Mouse (Mus musculus) neural tube, embryonic 13.5 days (tissue): Measurements from ENCODE around the gene Trappc13. TPM values are rescaled to one million over a fixed set of nuclear protein-coding genes. Genes with fewer than 3 reads are reported as not detected.
"Not testable (repeated sequence)": the region's sequence is repeated elsewhere in the genome, so short reads cannot be mapped to it uniquely, and the experiment has no call there.

Experiments used
- ATAC-seq: fragments of 200-750 bp; cut with Nextera tagmentation; 2 replicates; pipeline ENCODE4 v1.8.0; 2017; ENCODE audit warnings: low read depth, mild to moderate bottlenecking, moderate TSS enrichment, moderate library complexity
- H3K27ac ChIP-seq: fragments of 300-500 bp; sonication (generic); replicated peaks from 2 replicates; pipeline ENCODE4 v1.5.1; 2015; ENCODE audit warnings: moderate library complexity, mild to moderate bottlenecking, inconsistent platforms
- H3K27me3 ChIP-seq: fragments of 300-500 bp; sonication (generic); 2 replicates; pipeline ENCODE4 v1.6.1; 2015; ENCODE audit warnings: mild to moderate bottlenecking, inconsistent platforms
- H3K36me3 ChIP-seq: fragments of 300-500 bp; sonication (generic); 2 replicates; pipeline ENCODE4 v1.6.1; 2015; ENCODE audit warnings: mild to moderate bottlenecking, inconsistent platforms
- H3K4me1 ChIP-seq: fragments of 300-500 bp; sonication (generic); replicated peaks from 2 replicates; pipeline ENCODE4 v1.6.1; 2015; ENCODE audit warnings: inconsistent platforms
- H3K4me2 ChIP-seq: fragments of 300-500 bp; sonication (generic); 2 replicates; pipeline ENCODE4 v1.6.1; 2015; ENCODE audit warnings: inconsistent platforms, mild to moderate bottlenecking, moderate library complexity
- H3K4me3 ChIP-seq: fragments of 300-500 bp; sonication (generic); 2 replicates; pipeline ENCODE4 v1.5.1; 2015; ENCODE audit warnings: mild to moderate bottlenecking, inconsistent platforms
- H3K9ac ChIP-seq: fragments of 300-500 bp; sonication (generic); 2 replicates; pipeline ENCODE4 v1.6.1; 2015; ENCODE audit warnings: moderate library complexity, mild to moderate bottlenecking, inconsistent platforms
- H3K9me3 ChIP-seq: fragments of 300-500 bp; sonication (generic); 2 replicates; pipeline ENCODE4 v1.6.1; 2016; ENCODE audit warnings: inconsistent platforms
- WGBS: fragments of 180-500 bp; shearing (Covaris S2); methylation state at CpG from one replicate; pipeline ENCODE4 v1.1.7; 2015; 5-methylcytosine and 5-hydroxymethylcytosine counted together
- polyA plus RNA-seq: library from polyadenylated mRNA; unstranded; fragments of >200 nt; fragmentation: Nextera tagmentation; extraction: Ambion mirVana; gene quantifications from 2 replicates; pipeline ENCODE4 v1.2.1, GENCODE M21; 2015

The Trappc13 gene
- 62.9 and 69.3 TPM in 2 replicates for polyA plus RNA-seq

GRCm38 (mm10) chr13:104177796-104178649, at the start of gene Trappc13:
Gene Trappc13, minus strand, starts transcription at chr13:104178469.
- Histone ChIP-seq H3K36me3 (peaks cover 12% of the 10 kb centered on the region), H3K4me3 (peak within 1 kb of the TSS; percentile 82), H3K9ac (peak within 1 kb of the TSS; percentile 87), H3K27ac (peak within 1 kb of the TSS; percentile 82), H3K4me1 (peaks cover 23% of the 10 kb centered on the region), H3K27me3 (no peaks in the 10 kb centered on the region), H3K4me2 (peak within 1 kb of the TSS; percentile 91), H3K9me3 (no peaks in the 10 kb centered on the region)
- ATAC-seq, result peak; percentile 93
- under 1% methylated on average over 32 of the region's 32 CpGs for whole genome bisulfite sequencing

DNA sequence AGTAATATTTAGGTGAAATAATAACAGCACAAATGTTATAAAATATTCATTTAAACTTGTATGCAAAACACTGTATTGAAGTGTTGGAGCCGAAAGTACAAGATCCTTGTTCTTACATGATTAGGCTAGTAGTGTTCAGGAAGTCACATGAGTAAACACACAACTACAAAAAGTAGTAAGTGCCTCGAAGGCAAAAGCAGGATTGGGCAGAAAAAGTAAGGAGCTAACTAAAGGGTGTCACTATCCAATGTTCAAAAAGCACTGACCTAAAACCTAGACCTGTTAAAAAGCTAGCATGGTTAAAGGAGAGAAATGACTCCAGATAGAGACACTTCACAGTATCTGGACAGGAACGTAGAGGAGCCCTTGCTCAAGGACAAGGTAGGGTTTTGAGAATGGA, 49.2 kb upstream of the Trappc13 start:
- H3K4me2 ChIP-seq, result peak overlapping the region; percentile 67
- peaks cover 3% of the 10 kb centered on the region; the same call in 1 of the 2 replicates for H3K36me3 ChIP-seq
- 75% methylated on average over 3 of the region's 3 CpGs for WGBS
- peak overlapping the region; percentile 68 for H3K4me3 ChIP-seq
- no peak for ATAC-seq
- H3K4me1 ChIP-seq, result peaks cover 20% of the 10 kb centered on the region
- H3K9ac ChIP-seq, result peak overlapping the region; percentile 78
- no peaks in the 10 kb centered on the region for H3K27me3 ChIP-seq
- no peak overlapping the region for H3K27ac ChIP-seq
- H3K9me3 ChIP-seq, result no peaks in the 10 kb centered on the region

DNA sequence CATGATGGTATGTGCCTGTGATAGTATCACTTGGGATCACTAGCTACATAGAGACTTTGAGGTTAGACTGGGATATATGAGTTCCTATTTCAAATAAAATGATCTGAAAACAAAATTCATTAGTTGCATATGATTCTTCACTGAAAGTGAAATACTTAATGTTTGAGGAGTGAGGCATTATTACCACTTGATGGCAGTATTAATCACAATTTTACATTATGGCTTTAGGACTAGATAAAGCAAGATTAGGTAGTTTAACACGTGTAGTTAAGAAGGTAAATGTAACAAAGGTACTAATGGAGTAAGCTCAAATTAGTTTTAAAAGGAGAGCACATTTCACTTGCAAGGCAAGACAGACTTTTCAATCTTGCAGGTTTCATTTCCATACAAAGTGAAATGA, 26.0 kb upstream of the Trappc13 start:
- WGBS, result 65% methylated on average over 1 of the region's 1 CpGs
- no peak overlapping the region for H3K9ac ChIP-seq
- peaks cover 31% of the 10 kb centered on the region for H3K36me3 ChIP-seq
- H3K27ac ChIP-seq, result no peak overlapping the region
- no peak overlapping the region for H3K4me3 ChIP-seq
- H3K27me3 ChIP-seq, result no peaks in the 10 kb centered on the region
- no peak for ATAC-seq
- no peak overlapping the region for H3K4me2 ChIP-seq
- H3K4me1 ChIP-seq, result no peaks in the 10 kb centered on the region
- H3K9me3 ChIP-seq, result no peaks in the 10 kb centered on the region

- not testable (repeated sequence) for H3K9ac ChIP-seq, ATAC-seq, H3K27me3 ChIP-seq, H3K4me3 ChIP-seq, H3K27ac ChIP-seq, H3K4me1 ChIP-seq, H3K9me3 ChIP-seq, H3K4me2 ChIP-seq
- peaks cover 47% of the 10 kb centered on the region for H3K36me3 ChIP-seq
Measured at GRCm38 (mm10) chr13:104195891-104196290, 17.6 kb upstream of the Trappc13 start.

GRCm38 (mm10) chr13:104187357-104187756, 9.1 kb upstream of the Trappc13 start:
- no peak for ATAC-seq
- H3K36me3 ChIP-seq, result peaks cover 51% of the 10 kb centered on the region
- 87% methylated on average over 4 of the region's 4 CpGs for WGBS

GRCm38 (mm10) chr13:104179176-104179888, 1.1 kb upstream of the Trappc13 start:
- Histone ChIP-seq H3K4me1 (peaks cover 23% of the 10 kb centered on the region), H3K4me3 (peak overlapping the region; percentile 82), H3K36me3 (peaks cover 22% of the 10 kb centered on the region), H3K27ac (peak overlapping the region; percentile 82), H3K4me2 (peak overlapping the region; percentile 65), H3K9me3 (no peaks in the 10 kb centered on the region), H3K9ac (peak overlapping the region; percentile 87), H3K27me3 (no peaks in the 10 kb centered on the region)
- 24% methylated on average over 13 of the region's 13 CpGs for WGBS
- peak; percentile 3 for ATAC-seq

More at GRCm38 (mm10) chr13:104187357-104187756, 9.1 kb upstream of the Trappc13 start:
- no peak overlapping the region for H3K27ac ChIP-seq
- no peaks in the 10 kb centered on the region for H3K9me3 ChIP-seq
- H3K9ac ChIP-seq, result no peak overlapping the region
- no peaks in the 10 kb centered on the region for H3K4me1 ChIP-seq
- no peak overlapping the region for H3K4me3 ChIP-seq
- H3K27me3 ChIP-seq, result no peaks in the 10 kb centered on the region
- H3K4me2 ChIP-seq, result no peak overlapping the region

DNA sequence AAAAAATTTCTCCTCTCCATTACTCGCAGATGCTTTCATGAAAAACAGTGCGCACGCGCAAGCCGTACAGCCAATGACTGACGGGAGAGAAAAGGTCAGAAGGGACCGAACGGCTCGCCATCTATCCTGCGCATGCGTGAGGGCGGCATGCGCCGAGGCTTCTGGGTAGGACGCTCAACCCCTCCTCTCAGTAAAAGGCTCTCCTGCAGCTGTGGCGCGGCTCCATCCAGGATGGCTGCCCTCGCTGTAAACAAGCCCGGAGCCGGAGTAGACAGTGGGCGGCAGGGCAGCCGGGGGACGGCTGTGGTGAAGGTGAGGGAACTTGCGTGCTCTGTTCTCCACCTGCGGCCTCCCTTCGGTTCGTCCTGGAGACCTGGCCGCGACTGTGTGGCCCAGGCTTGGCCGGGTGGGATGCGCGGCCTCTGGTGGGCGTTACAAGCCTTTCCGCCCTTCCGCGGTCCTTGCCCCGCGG, 417 bp upstream of the Trappc13 start, which contains the start of gene Trim23:
Gene Trim23, plus strand, starts transcription at position 148 of the 472 bp plus-strand sequence.
- peak; percentile 99 for ATAC-seq
- Histone ChIP-seq H3K27ac (peak within 1 kb of the TSS; percentile 82), H3K9me3 (no peaks in the 10 kb centered on the region), H3K4me1 (peaks cover 23% of the 10 kb centered on the region), H3K4me2 (peak within 1 kb of the TSS; percentile 91), H3K27me3 (no peaks in the 10 kb centered on the region), H3K4me3 (peak within 1 kb of the TSS; percentile 82), H3K9ac (peak within 1 kb of the TSS; percentile 87), H3K36me3 (peaks cover 17% of the 10 kb centered on the region)
- WGBS, result under 1% methylated on average over 38 of the region's 38 CpGs

GRCm38 (mm10) chr13:104176874-104177273, 1.4 kb downstream of the Trappc13 start:
- H3K9ac ChIP-seq, result peak overlapping the region; percentile 60
- H3K27ac ChIP-seq, result no peak overlapping the region
- H3K36me3 ChIP-seq, result peaks cover 9% of the 10 kb centered on the region
- ATAC-seq, result no peak
- H3K27me3 ChIP-seq, result no peaks in the 10 kb centered on the region
- H3K4me3 ChIP-seq, result peak overlapping the region; percentile 82
- peaks cover 23% of the 10 kb centered on the region for H3K4me1 ChIP-seq
- peak overlapping the region; percentile 91 for H3K4me2 ChIP-seq
- 83% methylated on average over 3 of the region's 3 CpGs for WGBS
- H3K9me3 ChIP-seq, result no peaks in the 10 kb centered on the region

DNA sequence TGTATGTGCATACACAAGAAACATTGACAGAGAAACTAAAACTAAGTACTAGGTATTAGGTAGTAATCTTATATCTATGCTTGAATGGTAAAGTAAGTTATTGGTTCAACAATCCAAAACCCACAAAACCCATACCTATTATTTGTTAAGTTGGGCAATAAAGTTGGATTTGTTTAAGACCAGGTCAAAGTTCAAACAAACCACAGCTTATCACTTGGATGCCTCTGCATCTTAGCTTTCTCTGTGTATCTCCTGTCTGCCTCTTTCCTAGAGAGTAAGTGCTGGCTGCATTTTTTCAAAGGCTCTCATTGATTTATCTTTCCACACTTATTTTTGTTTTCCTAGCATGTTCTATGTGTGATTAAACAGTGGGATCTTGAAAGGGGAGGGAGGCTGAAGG, 5.8 kb downstream of the Trappc13 start:
- Histone ChIP-seq H3K4me1 (peaks cover 14% of the 10 kb centered on the region), H3K9ac (no peak overlapping the region), H3K27ac (no peak overlapping the region), H3K4me2 (no peak overlapping the region), H3K27me3 (no peaks in the 10 kb centered on the region), H3K36me3 (peaks cover 21% of the 10 kb centered on the region), H3K9me3 (0 out of 2 replicates have a peak, but pooled peaks cover 4% of the 10 kb centered on the region), H3K4me3 (no peak overlapping the region)
- ATAC-seq, result no peak

GRCm38 (mm10) chr13:104171711-104172110, 6.6 kb downstream of the Trappc13 start:
- H3K9me3 ChIP-seq, result 0 out of 2 replicates have a peak, but pooled peaks cover 4% of the 10 kb centered on the region
- WGBS, result 92% methylated on average over 5 of the region's 5 CpGs
- H3K27ac ChIP-seq, result no peak overlapping the region
- no peak overlapping the region for H3K4me3 ChIP-seq
- H3K36me3 ChIP-seq, result peaks cover 29% of the 10 kb centered on the region
- peaks cover 7% of the 10 kb centered on the region for H3K4me1 ChIP-seq
- H3K27me3 ChIP-seq, result no peaks in the 10 kb centered on the region
- no peak overlapping the region for H3K9ac ChIP-seq
- H3K4me2 ChIP-seq, result no peak overlapping the region
- no peak for ATAC-seq

- Histone ChIP-seq H3K4me3 (no peak overlapping the region), H3K9me3 (no peaks in the 10 kb centered on the region), H3K9ac (no peak overlapping the region), H3K27ac (no peak overlapping the region), H3K36me3 (peaks cover 48% of the 10 kb centered on the region), H3K4me2 (no peak overlapping the region), H3K4me1 (no peaks in the 10 kb centered on the region), H3K27me3 (no peaks in the 10 kb centered on the region)
- 89% methylated on average over 1 of the region's 1 CpGs for WGBS
- ATAC-seq, result no peak
Measured at GRCm38 (mm10) chr13:104155686-104156085, 22.6 kb downstream of the Trappc13 start.

DNA sequence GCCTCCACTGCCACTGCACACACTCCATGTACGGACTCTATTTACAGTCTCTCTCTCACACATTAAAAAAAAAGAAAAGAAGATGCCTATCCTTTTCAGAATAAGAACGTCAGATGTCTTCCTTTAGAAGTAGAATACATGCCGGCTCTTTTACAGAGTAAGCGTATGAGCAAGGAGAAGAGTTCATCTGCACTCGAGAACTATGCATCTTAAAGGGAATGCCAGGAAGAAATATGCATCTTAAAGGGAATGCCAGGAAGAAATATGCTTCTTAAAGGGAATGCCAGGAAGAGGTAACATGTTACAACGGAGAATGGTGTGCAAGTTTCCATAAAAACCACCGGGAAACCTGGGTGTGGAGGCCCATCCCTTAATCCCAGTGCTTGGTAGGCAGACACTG, 23.2 kb downstream of the Trappc13 start:
- H3K27me3 ChIP-seq, result no peaks in the 10 kb centered on the region
- H3K9ac ChIP-seq, result no peak overlapping the region
- H3K4me3 ChIP-seq, result no peak overlapping the region
- no peak for ATAC-seq
- H3K4me2 ChIP-seq, result no peak overlapping the region
- WGBS, result 86% methylated on average over 7 of the region's 7 CpGs
- H3K9me3 ChIP-seq, result no peaks in the 10 kb centered on the region
- H3K4me1 ChIP-seq, result no peaks in the 10 kb centered on the region
- H3K36me3 ChIP-seq, result peaks cover 44% of the 10 kb centered on the region
- no peak overlapping the region for H3K27ac ChIP-seq
